Mouse (Mus musculus) CD4-positive, CD25-positive, alpha-beta regulatory T cell, adult 4 months (primary cell): ENCODE results near the gene Actbl2. TPM values are rescaled to one million over a fixed set of nuclear protein-coding genes. Genes with fewer than 3 reads are reported as not detected.

Experiments used
- ATAC-seq: one replicate; pipeline ENCODE4 v1.8.0; 2017
- polyA plus RNA-seq, 2 experiments: library from polyadenylated mRNA; unstranded; fragments of 100-300 nt; shearing (Covaris generic); gene quantifications; one replicate each; pipeline ENCODE4 v1.2.1; 2017

Actbl2 gene
- polyA plus RNA-seq, 2 experiments from 2014 or later = not detected

GRCm38 (mm10) chr13:111271868-111272267 is 17.1 kb downstream of the Actbl2 start:
- no peak for ATAC-seq

GRCm38 (mm10) chr13:111286461-111287385 is 31.9 kb downstream of the Actbl2 start:
- peak; percentile 77 for ATAC-seq

GRCm38 (mm10) chr13:111291161-111291957 is 36.5 kb downstream of the Actbl2 start:
- no peak for ATAC-seq

GRCm38 (mm10) chr13:111291958-111292493 is 37.2 kb downstream of the Actbl2 start:
- no peak for ATAC-seq

- ATAC-seq = no peak
Measured at GRCm38 (mm10) chr13:111293478-111293877, 38.7 kb downstream of the Actbl2 start.

GRCm38 (mm10) chr13:111294965-111295494 is 40.2 kb downstream of the Actbl2 start:
- ATAC-seq = no peak

GRCm38 (mm10) chr13:111296029-111296428 is 41.2 kb downstream of the Actbl2 start:
- ATAC-seq = no peak

- ATAC-seq = no peak
Measured at GRCm38 (mm10) chr13:111297614-111298013, 42.8 kb downstream of the Actbl2 start.

- no peak for ATAC-seq
Measured at GRCm38 (mm10) chr13:111299145-111299713, 44.4 kb downstream of the Actbl2 start.

- ATAC-seq = no peak
Measured at GRCm38 (mm10) chr13:111300846-111301245, 46.0 kb downstream of the Actbl2 start.

- no peak for ATAC-seq
Measured at GRCm38 (mm10) chr13:111301431-111301830, 46.6 kb downstream of the Actbl2 start.

GRCm38 (mm10) chr13:111304194-111304593 is 49.4 kb downstream of the Actbl2 start:
- no peak for ATAC-seq

- no peak for ATAC-seq
Measured at GRCm38 (mm10) chr13:111304736-111305135, 49.9 kb downstream of the Actbl2 start.

Other genes with a start within 250 kb of the Actbl2 start
- gene Gpbp1, start 235.1 kb downstream of the Actbl2 start, polyA plus RNA-seq = 100 to 1,000 TPM; 162 to 171 TPM